Mouse (Mus musculus) embryonic facial prominence, embryonic 15.5 days (tissue): Measurements from ENCODE around the gene Prrt1. TPM values are rescaled to one million over a fixed set of nuclear protein-coding genes. Genes with fewer than 3 reads are reported as not detected.

ENCODE experiments used
- ATAC-seq: fragments of 200-750 bp; cut with Nextera tagmentation; 2 replicates; pipeline ENCODE4 v1.8.0; 2017; ENCODE audit warnings: low read depth, moderate TSS enrichment; ENCODE audit not compliant: insufficient number of reproducible peaks, low FRiP score, low TSS enrichment
- H3K27ac ChIP-seq: fragments of 300-500 bp; sonication (generic); replicated peaks from 2 replicates; pipeline ENCODE4 v1.5.1; 2015; ENCODE audit warnings: mild to moderate bottlenecking, inconsistent platforms
- H3K27me3 ChIP-seq: fragments of 300-500 bp; sonication (generic); 2 replicates; pipeline ENCODE4 v1.6.1; 2015; ENCODE audit warnings: inconsistent platforms
- H3K36me3 ChIP-seq: fragments of 300-500 bp; sonication (generic); 2 replicates; pipeline ENCODE4 v1.6.1; 2015; ENCODE audit warnings: mild to moderate bottlenecking, inconsistent platforms
- H3K4me1 ChIP-seq: fragments of 300-500 bp; sonication (generic); 2 replicates; pipeline ENCODE4 v1.6.1; 2015; ENCODE audit warnings: inconsistent platforms
- H3K4me2 ChIP-seq: fragments of 300-500 bp; sonication (generic); replicated peaks from 2 replicates; pipeline ENCODE4 v1.6.1; 2015; ENCODE audit warnings: mild to moderate bottlenecking, inconsistent platforms
- H3K4me3 ChIP-seq: fragments of 300-500 bp; sonication (generic); replicated peaks from 2 replicates; pipeline ENCODE4 v1.5.1; 2015; ENCODE audit warnings: mild to moderate bottlenecking, inconsistent platforms
- H3K9ac ChIP-seq: fragments of 300-500 bp; sonication (generic); 2 replicates; pipeline ENCODE4 v1.6.1; 2015; ENCODE audit warnings: inconsistent platforms
- H3K9me3 ChIP-seq: fragments of 300-500 bp; sonication (generic); replicated peaks from 2 replicates; pipeline ENCODE4 v1.6.1; 2016; ENCODE audit warnings: inconsistent platforms
- WGBS: fragments of 180-500 bp; shearing (Covaris S2); methylation state at CpG from one replicate; pipeline ENCODE4 v1.1.7; 2015; 5-methylcytosine and 5-hydroxymethylcytosine counted together
- polyA plus RNA-seq: library from polyadenylated mRNA; unstranded; fragments of >200 nt; fragmentation: Nextera tagmentation; extraction: Ambion mirVana; gene quantifications from 2 replicates; pipeline ENCODE4 v1.2.1, GENCODE M21; 2015

Gene Prrt1
- polyA plus RNA-seq, 1 experiment from 2014 or later = 1.3 TPM

DNA sequence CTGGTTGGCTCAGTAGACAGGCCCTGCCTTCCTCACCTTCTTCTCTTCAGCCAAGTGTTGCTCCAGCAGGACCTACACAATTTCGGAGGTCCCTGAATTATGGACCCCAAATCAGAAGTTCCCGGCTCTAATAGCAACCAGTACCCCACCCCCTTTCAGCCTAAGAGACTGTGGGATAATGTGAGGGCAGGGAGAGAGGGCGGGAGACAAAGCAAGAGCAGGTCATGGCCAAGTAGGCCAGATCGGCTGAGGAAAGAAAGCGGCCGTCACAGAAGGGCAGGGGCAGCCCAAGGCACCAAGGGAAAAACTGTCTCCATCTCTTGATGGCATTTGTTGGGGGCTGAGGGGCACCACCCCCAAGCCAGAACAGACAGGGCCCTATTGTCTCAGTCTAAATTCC lies 13.5 kb upstream of the Prrt1 start, which contains the start of gene Egfl8:
TSS of gene Egfl8 (minus strand) at position 101 of the 400 bp plus-strand sequence.
- no peaks in the 10 kb centered on the region for H3K9me3 ChIP-seq
- 0 out of 2 replicates have a peak within 1 kb of the TSS, but pooled peaks have one; percentile 19 for H3K27ac ChIP-seq
- H3K9ac ChIP-seq = no peak within 1 kb of the TSS
- peaks cover 78% of the 10 kb centered on the region for H3K36me3 ChIP-seq
- H3K4me2 ChIP-seq = no peak within 1 kb of the TSS
- H3K4me1 ChIP-seq = no peaks in the 10 kb centered on the region
- WGBS = 57% methylated on average over 6 of the region's 6 CpGs
- ATAC-seq = no peak
- no peaks in the 10 kb centered on the region for H3K27me3 ChIP-seq
- H3K4me3 ChIP-seq = no peak within 1 kb of the TSS

DNA sequence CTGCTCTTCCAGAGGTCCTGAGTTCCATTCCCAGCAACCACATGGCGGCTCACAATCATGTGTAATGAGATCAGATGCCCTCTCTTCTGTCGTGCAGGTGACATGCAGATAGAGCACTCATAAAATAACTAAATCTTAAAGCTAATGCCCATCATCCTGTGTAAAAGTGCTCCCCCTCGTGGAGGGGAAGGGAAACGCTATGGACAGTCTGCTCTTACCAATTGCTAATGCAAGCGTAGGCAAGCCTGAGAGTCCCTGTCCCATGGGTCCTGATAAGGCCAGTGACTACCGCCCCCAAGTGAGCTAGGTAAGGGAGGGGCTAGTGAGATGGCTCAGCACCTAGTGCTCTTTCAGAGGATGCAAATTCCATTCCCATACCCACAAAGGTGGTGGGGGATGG lies 10.3 kb upstream of the Prrt1 start:
- ATAC-seq = no peak
- no peaks in the 10 kb centered on the region for H3K9me3 ChIP-seq
- H3K27me3 ChIP-seq = no peaks in the 10 kb centered on the region
- H3K4me2 ChIP-seq = no peak overlapping the region
- H3K4me1 ChIP-seq = no peaks in the 10 kb centered on the region
- H3K9ac ChIP-seq = no peak overlapping the region
- H3K36me3 ChIP-seq = peaks cover 80% of the 10 kb centered on the region
- no peak overlapping the region for H3K4me3 ChIP-seq
- H3K27ac ChIP-seq = no peak overlapping the region
- 15% methylated on average over 6 of the region's 6 CpGs for WGBS

DNA sequence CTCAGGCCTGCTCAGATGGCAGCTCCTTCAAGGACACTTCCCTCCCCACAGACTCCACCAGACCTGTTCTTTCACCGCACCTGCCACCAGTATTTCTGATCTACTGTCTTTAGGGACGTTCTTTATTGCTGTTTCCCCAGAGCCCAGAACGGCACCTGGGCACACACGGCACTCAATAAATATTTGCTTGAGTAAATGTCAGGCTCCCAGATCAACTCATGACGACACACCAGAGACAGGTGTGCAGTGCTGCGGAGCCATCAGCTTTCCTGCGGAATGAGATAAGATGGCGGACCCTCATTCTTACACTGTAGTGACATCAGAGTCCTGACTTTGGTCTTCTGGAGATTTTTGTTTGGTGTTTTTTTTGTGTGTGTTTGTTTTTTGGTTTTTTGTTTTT lies 8.3 kb upstream of the Prrt1 start:
- 90% methylated on average over 8 of the region's 8 CpGs for WGBS
- H3K36me3 ChIP-seq = peaks cover 68% of the 10 kb centered on the region
- H3K4me3 ChIP-seq = no peak overlapping the region

DNA sequence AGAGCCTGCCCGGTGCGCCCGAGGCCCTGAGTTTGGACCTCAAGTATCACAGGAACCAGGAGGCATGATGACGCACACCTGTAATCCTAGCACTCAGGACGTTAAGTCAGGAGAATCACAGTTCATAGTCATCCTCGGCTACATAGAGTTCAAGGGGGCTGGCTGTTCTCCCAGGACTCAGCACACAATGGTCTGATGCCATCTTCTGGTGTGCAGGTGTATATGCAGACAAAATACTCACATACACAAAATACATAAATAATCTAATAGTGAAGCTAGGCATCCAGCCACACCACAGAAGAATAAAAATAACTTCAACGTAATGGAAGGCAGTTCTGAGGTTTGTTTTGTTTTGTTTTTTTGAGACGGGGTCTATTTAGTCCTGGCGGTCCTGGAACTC lies 6.2 kb upstream of the Prrt1 start:
- Histone ChIP-seq H3K4me1 (peaks cover 15% of the 10 kb centered on the region), H3K4me3 (no peak overlapping the region), H3K27me3 (no peaks in the 10 kb centered on the region), H3K27ac (no peak overlapping the region), H3K9ac (no peak overlapping the region), H3K4me2 (no peak overlapping the region), H3K36me3 (peaks cover 53% of the 10 kb centered on the region), H3K9me3 (no peaks in the 10 kb centered on the region)
- WGBS = 77% methylated on average over 9 of the region's 9 CpGs
- ATAC-seq = no peak

More for the DNA sequence above, 8.3 kb upstream of the Prrt1 start:
- Histone ChIP-seq H3K9me3 (no peaks in the 10 kb centered on the region), H3K9ac (no peak overlapping the region), H3K27ac (no peak overlapping the region), H3K27me3 (no peaks in the 10 kb centered on the region), H3K4me1 (peaks cover 1% of the 10 kb centered on the region; the same call in 1 of the 2 replicates), H3K4me2 (no peak overlapping the region)
- ATAC-seq = no peak

DNA sequence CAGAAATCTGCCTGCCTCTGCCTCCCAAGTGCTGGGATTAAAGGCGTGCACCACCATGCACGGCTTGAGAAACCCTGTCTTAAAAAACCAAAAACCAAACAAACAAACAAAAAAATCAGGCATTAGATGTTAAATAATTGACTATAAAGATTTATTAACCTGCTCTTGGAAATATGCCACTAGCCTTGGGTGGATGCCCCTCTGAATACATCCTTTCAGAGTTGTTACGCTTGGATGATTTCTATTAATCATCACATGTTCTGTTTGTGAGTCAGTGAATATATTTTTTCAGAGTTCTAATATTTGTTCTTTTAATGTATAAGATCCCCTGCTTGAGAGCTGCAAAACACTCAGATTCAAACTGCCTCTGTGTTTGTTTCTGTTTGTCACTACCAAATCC lies 4.4 kb upstream of the Prrt1 start:
- no peak for ATAC-seq
- 95% methylated on average over 3 of the region's 3 CpGs for WGBS
- no peak overlapping the region for H3K4me2 ChIP-seq

DNA sequence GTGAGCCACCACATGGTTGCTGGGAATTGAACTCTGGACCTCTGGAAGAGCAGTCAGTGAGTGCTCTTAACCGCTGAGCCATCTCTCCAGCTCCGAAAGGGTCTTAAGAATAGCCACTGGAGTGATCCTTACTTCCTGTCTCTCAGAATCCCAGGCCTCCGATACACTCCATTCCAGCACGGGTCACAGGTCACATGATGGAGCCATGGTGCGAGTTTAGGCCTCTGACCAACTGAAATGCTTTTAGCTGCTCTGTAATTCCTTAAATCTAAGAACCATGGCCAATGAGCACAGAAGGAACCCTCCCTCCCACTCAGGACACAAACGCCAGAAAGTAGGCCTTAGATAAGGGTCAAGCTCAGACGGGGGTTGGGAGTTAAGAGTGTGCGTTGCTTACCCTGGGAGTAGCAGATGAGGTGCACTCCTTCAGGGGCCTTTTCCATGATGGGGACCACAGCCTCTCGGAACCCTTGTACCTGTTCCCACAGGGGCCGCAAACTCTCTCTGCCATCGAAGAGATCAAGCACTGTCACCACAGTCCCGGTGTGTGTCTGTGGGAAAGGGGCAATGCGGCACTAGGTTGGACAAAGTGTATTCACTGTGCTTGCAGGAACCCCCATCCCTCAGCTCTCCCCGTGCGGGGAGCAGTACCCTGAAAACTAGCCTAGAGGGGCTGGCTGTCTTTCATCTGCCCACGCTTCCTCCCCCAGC lies 3.1 kb upstream of the Prrt1 start:
- no peak for ATAC-seq
- Histone ChIP-seq H3K27me3 (peaks cover 16% of the 10 kb centered on the region), H3K36me3 (peaks cover 33% of the 10 kb centered on the region), H3K9ac (peak overlapping the region; percentile 73), H3K4me3 (peak overlapping the region; percentile 78), H3K4me2 (peak overlapping the region; percentile 86), H3K9me3 (no peaks in the 10 kb centered on the region), H3K4me1 (peaks cover 45% of the 10 kb centered on the region), H3K27ac (peak overlapping the region; percentile 97)
- WGBS = 51% methylated on average over 16 of the region's 16 CpGs

More for the DNA sequence above, 4.4 kb upstream of the Prrt1 start:
- Histone ChIP-seq H3K27me3 (peaks cover 3% of the 10 kb centered on the region), H3K4me3 (no peak overlapping the region), H3K27ac (no peak overlapping the region), H3K9ac (no peak overlapping the region), H3K4me1 (peaks cover 33% of the 10 kb centered on the region), H3K36me3 (peaks cover 45% of the 10 kb centered on the region), H3K9me3 (no peaks in the 10 kb centered on the region)

DNA sequence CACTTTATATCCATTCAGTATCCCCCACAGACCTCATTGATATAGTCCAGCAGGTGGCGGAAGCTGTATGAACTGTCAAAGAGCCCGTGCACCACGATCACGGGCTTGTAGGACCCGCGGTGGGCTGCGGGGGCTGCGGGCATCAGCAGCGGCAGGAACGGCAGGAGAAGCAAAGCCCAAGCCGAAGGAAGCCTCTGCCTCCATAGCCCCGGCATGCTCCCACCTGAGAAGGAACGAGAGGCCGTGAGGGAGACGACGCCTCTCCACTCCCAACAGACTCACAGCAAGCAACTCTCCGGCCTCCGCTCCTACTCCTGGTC lies 2.6 kb upstream of the Prrt1 start:
- Histone ChIP-seq H3K4me3 (peak overlapping the region; percentile 78), H3K9me3 (no peaks in the 10 kb centered on the region), H3K27ac (peak overlapping the region; percentile 97), H3K36me3 (peaks cover 28% of the 10 kb centered on the region), H3K27me3 (peaks cover 21% of the 10 kb centered on the region), H3K4me1 (peaks cover 51% of the 10 kb centered on the region), H3K4me2 (peak overlapping the region; percentile 86), H3K9ac (peak overlapping the region; percentile 73)
- ATAC-seq = 0 out of 2 replicates have a peak, but pooled peaks have one; percentile 25
- under 1% methylated on average over 18 of the region's 18 CpGs for WGBS

DNA sequence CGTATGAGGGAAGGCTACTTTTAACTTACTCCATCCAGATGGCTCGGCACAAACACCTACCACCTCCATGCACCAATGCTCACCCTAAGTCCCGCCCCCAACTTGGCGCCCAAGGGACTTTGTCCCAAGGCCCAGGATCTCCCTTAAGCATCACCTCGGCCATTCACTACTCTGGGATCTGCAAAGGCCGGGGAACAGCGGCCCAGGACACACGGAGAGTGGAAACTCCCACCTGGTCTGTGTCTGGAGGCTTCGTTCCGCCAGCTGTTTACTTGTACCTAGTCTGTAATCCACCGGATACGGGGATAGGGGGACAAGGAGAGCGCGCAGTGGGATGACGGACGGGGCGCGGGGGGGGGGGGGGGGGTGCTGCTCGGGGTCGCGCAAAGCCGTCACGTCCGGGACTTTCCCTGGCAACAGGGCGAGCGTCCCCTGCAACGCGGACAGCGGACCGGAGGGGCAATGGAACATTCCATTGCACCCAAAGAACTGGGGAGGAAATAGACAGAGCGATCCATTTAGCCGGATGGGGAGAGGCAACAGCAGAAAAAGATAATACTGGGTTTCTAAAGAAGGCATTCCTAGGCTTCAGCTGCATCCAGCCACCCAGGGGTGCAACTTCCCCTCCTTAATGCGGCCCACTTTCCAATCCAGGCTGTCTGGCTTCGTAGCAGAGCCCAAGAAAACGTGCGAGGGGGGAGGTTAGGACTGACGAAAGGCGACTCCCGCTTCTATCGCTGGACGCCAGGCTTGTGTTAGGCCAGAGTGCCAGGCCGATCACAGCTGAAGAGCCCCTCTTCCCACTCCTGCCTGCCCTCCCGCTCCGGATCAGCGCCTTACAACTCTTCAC lies 2.0 kb upstream of the Prrt1 start:
- H3K4me3 ChIP-seq = peak overlapping the region; percentile 78
- peaks cover 56% of the 10 kb centered on the region for H3K4me1 ChIP-seq
- ATAC-seq = peak; percentile 86
- H3K9ac ChIP-seq = peak overlapping the region; percentile 73
- WGBS = under 1% methylated on average over 44 of the region's 45 CpGs
- H3K27ac ChIP-seq = peak overlapping the region; percentile 97
- no peaks in the 10 kb centered on the region for H3K9me3 ChIP-seq
- peak overlapping the region; percentile 86 for H3K4me2 ChIP-seq
- H3K36me3 ChIP-seq = peaks cover 22% of the 10 kb centered on the region
- H3K27me3 ChIP-seq = peaks cover 22% of the 10 kb centered on the region

DNA sequence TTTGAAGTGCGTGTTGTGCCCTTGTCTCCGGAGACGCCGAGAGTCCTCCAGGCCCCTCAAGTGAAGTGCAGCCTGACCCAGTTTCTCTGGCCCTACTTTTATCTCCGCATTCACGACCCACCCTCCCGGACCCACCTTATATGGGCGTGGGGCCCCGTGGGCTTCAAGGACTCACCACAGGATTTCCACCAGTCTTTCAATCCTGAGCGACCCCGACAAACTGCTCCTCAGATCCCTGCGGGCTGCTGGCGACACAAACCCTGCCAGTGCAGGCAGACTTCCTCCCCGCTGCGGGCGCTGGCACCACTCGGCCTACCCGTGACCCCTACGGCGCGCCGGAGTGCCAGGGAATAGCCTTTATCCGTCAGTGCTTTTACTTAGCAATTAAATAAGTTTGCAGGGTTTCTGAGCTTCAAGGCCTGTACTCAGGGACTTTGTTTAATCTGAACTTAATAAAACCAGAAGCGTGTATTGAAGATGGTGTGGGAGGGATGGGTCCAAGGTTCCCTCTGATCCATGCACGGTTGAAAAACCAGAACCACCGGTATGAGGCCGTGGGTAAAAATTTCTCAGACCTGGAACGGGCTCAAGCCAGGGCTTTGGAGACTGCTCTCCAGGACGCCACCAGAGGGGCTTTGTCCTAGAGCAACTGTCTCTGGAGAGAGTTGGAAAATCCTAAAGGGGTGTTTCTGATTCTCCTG lies 1.2 kb upstream of the Prrt1 start, which contains the start of gene Ppt2:
TSS of gene Ppt2 (minus strand) at position 568 of the 701 bp plus-strand sequence.
- H3K27me3 ChIP-seq = peaks cover 22% of the 10 kb centered on the region
- 2% methylated on average over 29 of the region's 29 CpGs for WGBS
- H3K4me1 ChIP-seq = peaks cover 63% of the 10 kb centered on the region
- H3K9me3 ChIP-seq = no peaks in the 10 kb centered on the region
- H3K9ac ChIP-seq = peak within 1 kb of the TSS; percentile 73
- H3K27ac ChIP-seq = peak within 1 kb of the TSS; percentile 97
- peak within 1 kb of the TSS; percentile 78 for H3K4me3 ChIP-seq
- peak within 1 kb of the TSS; percentile 86 for H3K4me2 ChIP-seq
- H3K36me3 ChIP-seq = peaks cover 14% of the 10 kb centered on the region
- no peak for ATAC-seq

DNA sequence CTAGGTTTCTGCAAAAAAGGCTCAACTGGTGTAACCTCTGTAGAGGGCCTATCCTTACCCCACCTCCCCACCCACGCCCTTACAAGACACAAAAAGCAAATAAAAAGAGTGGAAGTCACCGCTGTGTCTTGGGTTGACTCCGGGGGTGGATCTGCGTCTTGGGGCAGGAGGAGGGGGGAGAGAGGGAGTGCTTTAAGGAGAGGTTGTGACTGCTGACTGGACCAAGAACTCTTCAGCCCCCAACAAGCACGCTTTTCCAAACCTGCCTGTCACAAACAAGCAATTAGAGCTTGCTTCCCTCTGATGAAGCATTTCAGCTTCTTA lies 727 bp upstream of the Prrt1 start:
- Histone ChIP-seq H3K9ac (peak overlapping the region; percentile 73; the same call in 1 of the 2 replicates), H3K27ac (peak overlapping the region; percentile 97), H3K4me2 (peak overlapping the region; percentile 86), H3K4me3 (peak overlapping the region; percentile 78), H3K36me3 (peaks cover 9% of the 10 kb centered on the region; the same call in 1 of the 2 replicates), H3K4me1 (peaks cover 63% of the 10 kb centered on the region), H3K27me3 (peaks cover 22% of the 10 kb centered on the region), H3K9me3 (no peaks in the 10 kb centered on the region)
- ATAC-seq = no peak
- WGBS = 21% methylated on average over 5 of the region's 5 CpGs
